Mouse (Mus musculus): ENCODE results near the gene Zfp715. TPM values are rescaled to one million over a fixed set of nuclear protein-coding genes. Genes with fewer than 3 reads are reported as not detected.

Gene Zfp715
- 10 to 100 TPM; 14.3 to 19.4 TPM for total RNA-seq (2021)
- long read RNA-seq, experiment 1, full-length matches to known transcripts = 1 of 8 reads
- long read RNA-seq, experiment 1, partial matches to known transcripts = 0 of 8 reads
- long read RNA-seq, experiment 1, other reads (novel, unspliced or antisense) = 7 of 8 reads
- long read RNA-seq, experiment 2, full-length matches to known transcripts = 3 of 10 reads
- long read RNA-seq, experiment 2, partial matches to known transcripts = 0 of 10 reads
- long read RNA-seq, experiment 2, other reads (novel, unspliced or antisense) = 7 of 10 reads

DNA sequence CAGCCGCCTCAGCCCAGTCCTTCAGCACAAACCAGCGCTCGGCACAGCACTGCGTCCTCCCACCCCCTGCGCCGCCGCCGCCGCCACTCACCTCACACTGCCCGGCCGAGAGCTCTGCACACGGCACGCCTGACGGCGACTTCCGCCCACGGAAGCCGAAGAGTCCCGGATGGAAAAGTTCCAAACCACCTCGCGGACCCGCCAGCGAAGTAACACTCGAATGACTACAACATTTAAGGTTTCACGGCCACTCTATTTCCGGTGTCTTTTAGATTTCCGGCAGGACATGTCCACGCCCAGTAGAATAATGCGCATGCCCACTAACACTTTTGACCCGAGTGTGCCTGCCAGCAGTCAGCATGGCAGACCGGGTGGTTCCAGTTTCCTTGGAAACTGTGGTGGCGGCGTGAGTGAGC, at the start of gene Zfp715:
Gene Zfp715, minus strand, starts transcription at position 282 of the 416 bp plus-strand sequence.
- peak; percentile 93 for DNase-seq

DNA sequence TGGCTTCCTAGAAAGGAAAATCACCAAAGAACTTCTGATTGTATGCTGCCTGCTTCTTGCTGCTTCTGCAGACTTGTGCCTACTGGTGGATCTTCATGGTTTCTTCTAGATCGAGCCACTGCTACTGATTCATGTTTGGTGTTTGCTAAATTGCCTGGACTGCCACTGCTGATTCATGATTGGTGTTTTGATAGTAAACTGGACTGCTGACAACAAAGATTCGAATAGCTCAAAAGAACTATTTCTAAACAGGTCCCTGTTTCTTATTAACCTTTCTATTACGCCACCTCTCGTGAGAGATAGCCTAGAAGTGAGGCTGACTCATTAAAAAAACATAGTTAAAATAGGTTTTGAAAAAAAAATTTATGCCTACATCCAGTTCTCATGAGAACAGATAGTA, 48.9 kb upstream of the Zfp715 start:
- no peak for DNase-seq

DNA sequence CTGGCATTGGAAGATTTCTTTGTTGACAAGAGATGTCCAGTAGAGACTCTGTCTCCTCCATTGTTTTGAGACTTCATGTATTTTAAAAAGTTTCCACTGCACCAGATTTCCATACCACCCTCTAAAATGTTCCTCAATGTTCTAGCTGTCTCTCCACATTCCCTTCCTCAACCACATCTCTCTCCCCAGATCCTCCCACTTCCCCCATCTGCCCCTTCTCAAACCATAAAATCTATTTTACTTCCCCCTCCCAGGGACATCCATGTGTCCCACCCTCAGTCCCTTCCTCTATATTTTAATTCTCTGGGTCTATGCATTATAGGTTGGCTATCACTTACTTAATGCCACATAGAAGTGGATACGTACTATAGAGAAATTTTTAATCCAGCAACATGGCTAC, 48.3 kb upstream of the Zfp715 start:
- no peak for DNase-seq

GRCm38 (mm10) chr7:43358556-43358955, 45.5 kb upstream of the Zfp715 start:
- DNase-seq = peak; percentile 61

GRCm38 (mm10) chr7:43354893-43355835, 42.1 kb upstream of the Zfp715 start:
- DNase-seq = no peak

DNA sequence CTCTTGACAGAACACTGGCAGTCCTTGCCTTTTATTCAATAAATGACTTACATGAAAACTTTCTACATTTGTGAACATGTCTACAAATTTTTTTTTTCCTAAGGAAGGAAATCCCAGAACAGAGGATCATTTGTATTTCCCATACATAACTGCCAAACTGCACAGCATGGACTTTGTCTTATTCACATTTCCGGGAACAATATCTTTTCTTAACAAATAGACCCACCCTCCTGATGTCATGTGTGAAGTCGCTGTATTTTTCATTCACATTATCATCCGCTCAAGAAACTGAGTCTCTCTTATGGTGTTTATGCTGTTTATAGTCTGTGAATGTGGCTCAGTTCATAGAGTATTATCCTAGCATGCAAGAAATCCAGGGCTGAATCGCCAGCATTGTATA, 40.7 kb upstream of the Zfp715 start:
- DNase-seq = no peak

DNA sequence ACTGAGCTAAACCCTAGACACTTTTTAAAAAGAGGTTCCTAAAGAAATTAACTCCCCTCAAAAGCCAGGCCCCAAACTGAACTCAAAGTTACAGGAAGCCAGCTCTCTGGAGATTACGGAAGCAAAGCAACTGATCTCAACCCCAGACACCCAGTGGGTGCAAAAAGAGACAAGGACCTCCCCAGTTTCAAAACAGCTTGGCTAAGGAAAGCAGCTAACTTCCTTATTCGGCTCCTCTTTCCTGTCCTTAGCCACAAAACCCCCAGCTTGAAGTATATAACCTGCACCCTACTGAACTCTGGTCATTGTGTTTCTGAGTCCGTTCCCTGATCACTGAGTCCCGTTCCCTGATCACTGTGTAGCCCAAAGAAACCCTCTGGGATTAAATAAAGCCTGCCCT, 40.0 kb upstream of the Zfp715 start:
- DNase-seq = no peak

DNA sequence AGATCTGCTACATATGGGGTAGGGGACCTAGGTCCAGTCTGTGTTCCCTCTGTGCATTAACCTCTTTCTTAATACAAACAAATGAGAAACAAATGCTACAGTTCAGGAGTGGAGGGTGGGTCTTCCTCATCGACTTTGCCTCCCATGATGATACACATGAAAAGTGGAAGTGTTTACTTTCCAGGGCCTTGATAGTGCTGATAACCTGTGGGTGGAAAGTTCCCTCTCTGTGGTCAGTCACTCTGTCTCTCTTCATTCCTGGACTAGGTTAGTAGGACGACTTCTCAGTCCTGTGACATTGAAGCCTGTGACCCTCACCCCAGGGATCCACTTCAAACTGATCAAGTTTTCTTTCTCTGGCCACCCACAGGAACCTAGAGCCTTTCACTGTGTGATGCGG, 38.1 kb upstream of the Zfp715 start, which contains the start of gene Siglecf:
Gene Siglecf, plus strand, starts transcription at position 188 of the 400 bp plus-strand sequence.
- DNase-seq = no peak

- peak; percentile 11 for DNase-seq
Measured at GRCm38 (mm10) chr7:43349623-43350022, 36.5 kb upstream of the Zfp715 start.

DNA sequence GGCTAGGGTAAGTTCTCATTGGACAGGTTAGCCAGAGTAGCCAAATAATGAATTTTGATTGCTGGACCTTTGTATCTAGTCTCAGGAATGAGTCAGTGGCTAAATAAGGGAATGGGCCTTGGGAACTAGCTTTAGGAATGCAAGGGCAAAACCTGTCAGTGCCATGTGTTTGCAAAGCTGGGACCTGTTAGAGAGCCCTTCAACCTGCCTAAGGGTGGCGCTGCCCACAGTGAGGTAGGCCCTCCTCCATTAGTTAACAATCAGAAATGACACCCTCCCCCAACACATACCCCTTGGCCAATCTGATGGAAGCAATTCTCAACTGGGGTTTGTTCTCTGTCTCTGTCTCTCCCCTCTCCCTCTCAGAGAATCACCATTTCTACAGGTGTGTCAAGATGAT, 33.5 kb upstream of the Zfp715 start:
- DNase-seq = peak; percentile 26

GRCm38 (mm10) chr7:43346148-43346547, 33.1 kb upstream of the Zfp715 start:
- DNase-seq = no peak

DNA sequence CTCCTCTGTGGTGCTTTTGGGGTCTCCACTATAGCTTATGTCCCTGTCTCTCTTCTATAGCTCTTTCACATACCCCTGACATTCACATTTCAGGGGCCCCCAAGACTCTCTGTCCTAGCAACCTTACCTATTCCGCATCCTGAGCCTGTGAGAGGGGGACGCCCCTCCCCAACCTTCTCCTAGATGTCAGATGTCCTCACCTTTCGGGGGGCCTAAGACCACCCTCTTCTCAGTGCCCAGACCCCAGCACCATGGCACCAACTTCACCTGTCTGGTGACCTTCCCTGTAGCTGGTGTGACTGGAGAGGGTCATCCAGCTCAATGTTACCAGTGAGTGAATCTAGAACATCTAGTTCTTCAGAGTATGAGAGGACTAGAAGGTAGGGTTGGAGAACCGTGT, 31.4 kb upstream of the Zfp715 start:
- no peak for DNase-seq

DNA sequence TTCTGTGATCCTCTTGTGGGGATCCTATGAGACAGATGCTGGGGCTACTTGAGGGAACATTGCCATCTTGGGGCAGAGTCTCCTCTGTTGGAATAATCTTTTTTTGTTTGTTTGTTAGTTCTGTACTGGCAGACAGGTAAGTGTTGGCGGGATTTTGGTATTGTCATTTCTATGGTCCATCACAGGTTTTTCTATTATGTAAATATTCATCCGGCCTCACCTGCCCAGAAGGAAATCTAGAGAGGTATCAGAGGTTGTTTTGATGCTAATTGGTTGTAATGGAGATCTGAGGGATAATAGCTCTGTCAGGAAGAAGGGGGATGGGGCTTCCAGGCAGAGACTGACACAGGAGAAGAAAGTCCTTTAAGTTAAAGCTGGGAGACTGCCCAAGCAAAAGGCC, 30.9 kb upstream of the Zfp715 start:
- DNase-seq = no peak

DNA sequence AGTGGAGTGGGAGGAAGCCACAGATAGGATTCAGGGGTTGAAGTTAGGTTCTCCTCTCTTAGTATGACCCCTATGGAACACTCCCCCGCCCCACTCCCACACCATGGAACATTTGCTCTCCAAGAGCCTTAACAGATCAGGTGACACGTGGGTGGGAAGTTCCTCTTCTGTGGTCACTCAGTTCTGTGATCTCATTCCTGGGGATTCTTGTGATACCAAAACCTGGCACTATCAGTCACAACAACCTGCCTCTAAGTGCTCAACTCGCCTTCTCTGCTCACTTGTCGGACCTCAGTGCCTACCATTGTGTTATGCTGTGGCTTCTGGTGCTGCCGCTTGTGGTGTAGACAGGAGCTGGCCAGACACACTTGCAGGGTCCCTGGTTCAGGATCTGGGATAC, 30.1 kb upstream of the Zfp715 start:
- DNase-seq = no peak

- DNase-seq = no peak
Measured at GRCm38 (mm10) chr7:43340771-43341170, 27.7 kb upstream of the Zfp715 start.

DNA sequence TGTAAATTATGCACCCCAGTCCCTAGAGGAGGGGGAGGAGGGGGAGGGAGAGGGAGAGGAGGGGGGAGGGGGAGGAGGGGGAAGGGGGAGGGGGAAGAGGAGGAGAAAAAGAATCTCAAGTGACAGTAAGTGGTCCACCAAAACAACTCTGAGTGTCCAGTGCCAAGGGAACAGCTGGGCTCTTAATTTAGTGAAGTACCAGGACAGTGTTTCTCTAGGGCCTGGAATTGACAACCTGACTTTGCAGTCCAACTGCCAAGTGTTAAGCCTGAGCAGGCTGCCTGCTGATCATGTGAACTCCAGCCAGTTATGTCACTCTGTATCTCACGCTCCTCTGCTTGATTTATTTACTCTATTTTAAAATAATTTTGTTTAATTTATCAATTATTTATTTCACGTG, 20.8 kb upstream of the Zfp715 start:
- no peak for DNase-seq

GRCm38 (mm10) chr7:43333203-43333602, 20.1 kb upstream of the Zfp715 start:
- peak; percentile 41 for DNase-seq

GRCm38 (mm10) chr7:43328101-43328500, 15.0 kb upstream of the Zfp715 start:
- no peak for DNase-seq

DNA sequence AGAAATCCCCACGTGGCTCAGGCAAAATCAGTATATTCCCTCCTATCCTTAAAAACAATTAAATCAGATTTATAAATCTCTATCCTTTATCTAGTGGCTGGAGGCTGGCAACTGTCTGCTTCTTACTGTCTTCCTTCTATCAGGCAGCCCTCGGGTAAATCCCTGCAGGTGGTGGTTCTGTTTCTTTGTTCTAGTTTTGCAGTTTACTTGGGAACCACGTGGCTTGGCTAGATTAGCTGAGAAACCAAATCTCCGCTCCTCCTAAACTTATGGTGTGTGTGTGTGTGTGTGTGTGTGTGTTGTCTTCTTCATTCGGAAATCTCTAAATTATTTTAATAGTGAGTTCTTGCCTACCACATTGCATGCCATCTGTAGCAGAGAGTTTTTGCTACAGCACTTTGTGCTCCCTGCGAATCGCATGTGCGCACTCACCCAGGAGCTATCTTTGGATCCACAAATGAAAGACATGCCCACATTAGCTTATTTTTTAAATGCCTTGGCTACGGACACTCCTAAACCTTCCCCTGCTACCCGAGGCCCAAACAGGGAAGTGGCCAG, 13.2 kb upstream of the Zfp715 start:
- DNase-seq = no peak

DNA sequence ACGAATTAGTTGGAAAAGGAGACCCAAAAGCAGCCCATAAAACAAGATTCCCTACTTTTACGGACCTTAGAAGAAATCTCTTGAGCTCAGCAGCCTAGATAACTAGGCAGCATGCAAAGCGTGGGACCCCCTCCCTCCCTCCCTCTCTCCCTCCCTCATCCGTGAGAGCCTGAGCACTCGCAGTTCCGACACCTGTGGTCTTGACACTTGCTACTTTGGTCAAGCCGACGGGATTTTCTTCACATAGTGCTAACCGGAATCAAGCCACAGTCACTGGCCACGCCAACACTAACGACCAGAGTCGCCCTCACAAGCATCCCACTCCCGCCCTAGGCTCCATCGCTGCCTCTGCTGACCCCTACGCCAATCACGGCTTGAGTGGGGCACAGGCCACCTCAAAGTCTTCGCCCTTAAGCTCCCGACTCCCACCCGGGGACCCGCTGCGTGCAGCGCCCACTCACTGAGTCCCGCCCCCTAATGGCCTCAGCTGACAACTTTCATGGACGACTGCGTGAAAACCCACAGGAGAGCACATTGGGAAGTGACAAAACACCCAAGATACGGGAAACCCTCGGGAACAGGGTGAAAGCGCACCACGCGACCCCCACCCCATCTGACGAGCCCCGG, 595 bp downstream of the Zfp715 start:
- no peak for DNase-seq

DNA sequence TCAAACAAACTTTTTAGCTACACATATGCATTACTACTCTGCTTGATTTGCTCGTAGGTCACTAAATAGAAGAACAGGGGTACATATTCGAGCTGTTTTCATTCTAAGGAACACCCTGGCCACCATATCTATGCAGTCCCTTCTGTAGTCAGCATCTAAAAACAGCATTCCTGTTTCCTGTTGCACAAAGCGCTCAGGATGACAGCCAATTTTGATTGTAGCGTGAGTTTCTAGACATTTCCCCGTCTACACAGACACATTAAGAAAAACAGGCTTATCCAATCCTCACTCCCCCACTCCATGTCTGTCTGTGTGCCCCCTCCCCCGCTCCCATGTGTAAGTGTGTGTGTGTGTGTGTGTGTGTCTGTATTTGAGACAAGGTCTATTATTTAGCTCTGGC, 1.5 kb downstream of the Zfp715 start:
- no peak for DNase-seq

DNA sequence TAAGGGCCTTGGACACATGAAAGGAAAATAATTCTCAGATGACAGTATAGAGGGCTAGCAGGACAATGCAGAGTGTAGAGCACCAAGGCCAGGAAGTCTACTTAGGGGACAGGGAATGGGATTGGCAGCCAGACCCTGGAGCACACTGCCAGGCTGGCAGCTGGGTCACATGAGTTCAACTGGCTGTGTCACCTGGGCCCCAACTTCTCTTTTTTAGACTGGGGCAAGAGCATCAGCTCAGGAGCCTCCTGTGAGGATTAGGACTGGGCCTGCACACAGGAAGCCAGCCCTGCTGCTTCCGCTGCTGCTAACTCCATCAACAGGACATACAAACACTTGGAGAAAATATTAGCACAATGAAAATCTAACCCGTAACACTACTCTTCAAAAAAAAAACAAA, 4.0 kb downstream of the Zfp715 start:
- peak; percentile 48 for DNase-seq

DNA sequence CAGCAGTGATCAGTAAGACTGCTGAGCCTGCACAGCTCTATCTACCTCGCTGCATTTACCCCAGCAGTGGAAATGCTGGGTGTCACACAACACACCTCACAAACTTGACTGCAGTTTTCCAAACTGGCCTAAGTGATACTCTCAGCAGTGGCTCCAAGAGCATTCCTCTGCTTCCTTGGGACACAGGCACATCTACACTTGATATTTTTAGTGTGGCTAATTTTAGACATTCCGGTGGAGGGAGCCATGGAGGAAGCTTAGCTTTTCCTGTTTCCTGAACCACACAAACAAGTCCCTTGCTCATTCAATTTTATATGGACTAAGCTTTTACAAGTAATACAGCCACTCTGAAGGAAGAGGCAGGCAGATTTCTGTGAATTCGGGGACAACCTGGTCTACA, 7.9 kb downstream of the Zfp715 start:
- no peak for DNase-seq
